Mouse (Mus musculus) cerebellum, adult 11 months (tissue): ENCODE data around the gene Gpsm1.

Source experiments
- DNase-seq: peaks from one replicate; pipeline ENCODE4 v3.0.0; 2022

Gpsm1 gene

GRCm38 (mm10) chr2:26315072-26315924, at the start of gene Gpsm1:
Gpsm1 (plus strand) TSS chr2:26315515.
- DNase-seq = peak; percentile 81

- DNase-seq = no peak
Observed at GRCm38 (mm10) chr2:26266066-26266742, 49.1 kb upstream of the Gpsm1 start.

GRCm38 (mm10) chr2:26268216-26268615, 47.1 kb upstream of the Gpsm1 start:
- no peak for DNase-seq

- peak; percentile 62 for DNase-seq
Observed at GRCm38 (mm10) chr2:26273611-26274010, 41.7 kb upstream of the Gpsm1 start.

- DNase-seq = no peak
Observed at GRCm38 (mm10) chr2:26279712-26280111, 35.6 kb upstream of the Gpsm1 start.

- DNase-seq = no peak
Observed at GRCm38 (mm10) chr2:26280594-26280993, 34.7 kb upstream of the Gpsm1 start.

GRCm38 (mm10) chr2:26285804-26286203, 29.5 kb upstream of the Gpsm1 start:
- no peak for DNase-seq

GRCm38 (mm10) chr2:26286391-26286790, 28.9 kb upstream of the Gpsm1 start:
- no peak for DNase-seq

GRCm38 (mm10) chr2:26290133-26290532, 25.2 kb upstream of the Gpsm1 start:
- no peak for DNase-seq

GRCm38 (mm10) chr2:26294457-26294856, 20.9 kb upstream of the Gpsm1 start, which contains the start of gene Ccdc187:
Ccdc187 (minus strand) TSS chr2:26294557.
- no peak for DNase-seq

GRCm38 (mm10) chr2:26296606-26297195, 18.6 kb upstream of the Gpsm1 start:
- peak; percentile 31 for DNase-seq

GRCm38 (mm10) chr2:26298208-26298855, 17.0 kb upstream of the Gpsm1 start:
- DNase-seq = peak; percentile 47

- peak; percentile 30 for DNase-seq
Observed at GRCm38 (mm10) chr2:26298856-26299230, 16.5 kb upstream of the Gpsm1 start.

GRCm38 (mm10) chr2:26299336-26299735, 16.0 kb upstream of the Gpsm1 start:
- peak; percentile 70 for DNase-seq

- DNase-seq = peak; percentile 59
Observed at GRCm38 (mm10) chr2:26300161-26300807, 15.0 kb upstream of the Gpsm1 start.

- DNase-seq = peak; percentile 91
Observed at GRCm38 (mm10) chr2:26300808-26301174, 14.5 kb upstream of the Gpsm1 start.

- no peak for DNase-seq
Observed at GRCm38 (mm10) chr2:26302005-26302503, 13.3 kb upstream of the Gpsm1 start.

- no peak for DNase-seq
Observed at GRCm38 (mm10) chr2:26304711-26305110, 10.6 kb upstream of the Gpsm1 start.

GRCm38 (mm10) chr2:26305555-26305954, 9.8 kb upstream of the Gpsm1 start:
- DNase-seq = no peak

GRCm38 (mm10) chr2:26306702-26307101, 8.6 kb upstream of the Gpsm1 start:
- no peak for DNase-seq

GRCm38 (mm10) chr2:26309739-26310138, 5.6 kb upstream of the Gpsm1 start:
- no peak for DNase-seq

- no peak for DNase-seq
Observed at GRCm38 (mm10) chr2:26311936-26312335, 3.4 kb upstream of the Gpsm1 start.

- DNase-seq = peak; percentile 48
Observed at GRCm38 (mm10) chr2:26312812-26313211, 2.5 kb upstream of the Gpsm1 start.
